Mouse (Mus musculus) forebrain, embryonic 13.5 days (tissue): ENCODE data around the gene Pold1. TPM values are rescaled to one million over a fixed set of nuclear protein-coding genes. Genes with fewer than 3 reads are reported as not detected.

ENCODE experiments used
- ATAC-seq: fragments of 200-750 bp; cut with Nextera tagmentation; 2 replicates; pipeline ENCODE4 v1.8.0; 2017
- H3K27ac ChIP-seq: fragments of 300-500 bp; sonication (generic); 2 replicates; pipeline ENCODE4 v1.5.1; 2015; ENCODE audit warnings: inconsistent platforms, mild to moderate bottlenecking, moderate library complexity
- H3K27me3 ChIP-seq: fragments of 300-500 bp; sonication (generic); 2 replicates; pipeline ENCODE4 v1.6.1; 2015; ENCODE audit warnings: mild to moderate bottlenecking, inconsistent platforms
- H3K36me3 ChIP-seq: fragments of 300-500 bp; sonication (generic); 2 replicates; pipeline ENCODE4 v1.6.1; 2015; ENCODE audit warnings: mild to moderate bottlenecking, inconsistent platforms; ENCODE audit not compliant: poor library complexity, severe bottlenecking
- H3K4me1 ChIP-seq: fragments of 300-500 bp; sonication (generic); 2 replicates; pipeline ENCODE4 v1.6.1; 2015; ENCODE audit warnings: inconsistent platforms
- H3K4me2 ChIP-seq: fragments of 300-500 bp; sonication (generic); 2 replicates; pipeline ENCODE4 v1.6.1; 2015; ENCODE audit warnings: inconsistent platforms, mild to moderate bottlenecking, moderate library complexity
- H3K4me3 ChIP-seq: fragments of 300-500 bp; sonication (generic); 2 replicates; pipeline ENCODE4 v1.5.1; 2015; ENCODE audit warnings: mild to moderate bottlenecking, inconsistent platforms
- H3K9ac ChIP-seq: fragments of 300-500 bp; sonication (generic); 2 replicates; pipeline ENCODE4 v1.6.1; 2015; ENCODE audit warnings: mild to moderate bottlenecking, inconsistent platforms
- H3K9me3 ChIP-seq: fragments of 300-500 bp; sonication (generic); replicated peaks from 2 replicates; pipeline ENCODE4 v1.6.1; 2016; ENCODE audit warnings: inconsistent platforms
- WGBS: fragments of 180-500 bp; shearing (Covaris S2); methylation state at CpG from one replicate; pipeline ENCODE4 v1.1.7; 2015; 5-methylcytosine and 5-hydroxymethylcytosine counted together
- microRNA-seq: library from miRNA; unstranded; fragments of <30 nt; microRNA quantifications from one replicate; pipeline ENCODE4, GENCODE M21; 2016
- polyA plus RNA-seq: library from polyadenylated mRNA; unstranded; fragments of >200 nt; fragmentation: Nextera tagmentation; extraction: Ambion mirVana; gene quantifications from 2 replicates; pipeline ENCODE4 v1.2.1, GENCODE M21; 2015

Pold1 gene
- polyA plus RNA-seq, 1 experiment from 2014 or later: 77.8 TPM

DNA sequence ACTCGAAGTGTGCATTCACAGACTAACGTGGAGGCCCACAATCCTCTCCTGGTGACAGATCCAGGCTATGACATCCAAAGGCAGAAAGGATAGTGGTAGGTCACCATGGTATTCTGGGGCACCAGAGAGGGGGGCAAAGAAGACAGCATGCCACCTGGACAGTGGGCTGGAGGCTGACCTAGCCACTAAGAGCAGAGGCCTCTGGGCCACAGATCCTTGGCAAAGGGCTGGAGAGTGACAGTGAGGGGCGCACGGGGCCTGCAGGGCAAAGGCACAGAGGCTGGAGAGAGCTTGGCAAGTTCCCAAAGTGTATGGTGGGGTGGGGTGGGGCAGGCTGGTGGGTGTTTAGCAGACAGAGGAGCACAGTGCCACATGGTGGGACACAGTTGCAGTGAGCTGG is 58.4 kb downstream of the Pold1 start:
- no peak for ATAC-seq
- H3K9me3 ChIP-seq: no peaks in the 10 kb centered on the region
- H3K36me3 ChIP-seq: peaks cover 61% of the 10 kb centered on the region
- no peak overlapping the region for H3K27ac ChIP-seq
- H3K4me2 ChIP-seq: no peak overlapping the region
- H3K4me1 ChIP-seq: peaks cover 19% of the 10 kb centered on the region
- H3K9ac ChIP-seq: no peak overlapping the region
- WGBS: 89% methylated on average over 4 of the region's 4 CpGs
- no peaks in the 10 kb centered on the region for H3K27me3 ChIP-seq
- H3K4me3 ChIP-seq: no peak overlapping the region

DNA sequence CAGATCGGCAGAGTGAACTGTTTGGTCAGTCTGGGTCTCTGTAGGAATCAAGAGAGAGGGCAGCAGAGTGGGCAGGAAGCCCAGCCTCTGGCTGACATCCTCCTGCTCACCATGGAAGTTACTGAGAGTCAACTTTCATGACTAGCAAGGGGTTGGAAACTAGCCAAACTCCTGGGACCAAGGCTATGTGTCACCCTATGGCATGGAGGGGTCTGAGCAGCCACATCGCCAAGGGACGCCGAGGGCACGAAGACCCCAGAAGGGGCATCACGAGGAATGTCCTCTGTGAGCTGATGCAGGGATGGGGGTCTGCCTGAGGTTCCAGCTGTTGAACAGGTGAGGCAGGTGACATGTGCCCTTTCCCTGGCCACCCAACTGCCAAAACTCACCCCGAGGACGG is 60.1 kb downstream of the Pold1 start:
- Histone ChIP-seq H3K9ac (no peak overlapping the region), H3K9me3 (no peaks in the 10 kb centered on the region), H3K36me3 (peaks cover 54% of the 10 kb centered on the region), H3K4me2 (no peak overlapping the region), H3K4me1 (peaks cover 3% of the 10 kb centered on the region; the same call in 1 of the 2 replicates), H3K4me3 (no peak overlapping the region), H3K27me3 (no peaks in the 10 kb centered on the region), H3K27ac (no peak overlapping the region)
- whole genome bisulfite sequencing: 93% methylated on average over 8 of the region's 8 CpGs
- ATAC-seq: no peak

DNA sequence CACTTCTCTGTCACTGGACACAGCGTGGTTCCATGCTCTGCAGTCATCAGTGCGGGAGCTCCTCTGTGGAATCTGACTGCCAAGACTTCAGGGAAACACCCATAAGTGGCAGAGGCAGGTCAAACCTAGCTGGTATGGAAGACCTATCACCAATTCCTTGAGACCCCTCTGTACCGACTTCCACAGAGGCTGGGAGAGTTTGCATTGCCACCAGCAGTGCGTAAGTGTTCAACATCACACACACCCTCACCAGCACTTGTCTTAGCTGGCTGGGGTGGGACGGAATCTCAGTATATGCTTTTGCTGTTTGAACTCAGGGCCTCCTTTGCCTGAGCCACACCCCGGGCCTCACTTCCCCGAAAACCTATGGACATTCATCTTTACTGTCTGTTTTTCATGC is 60.7 kb downstream of the Pold1 start:
- Histone ChIP-seq H3K4me1 (peaks cover 3% of the 10 kb centered on the region; the same call in 1 of the 2 replicates), H3K9ac (0 out of 2 replicates have a peak overlapping the region, but pooled peaks have one; percentile 21), H3K36me3 (peaks cover 47% of the 10 kb centered on the region), H3K27ac (no peak overlapping the region), H3K9me3 (no peaks in the 10 kb centered on the region), H3K4me2 (no peak overlapping the region), H3K4me3 (no peak overlapping the region), H3K27me3 (no peaks in the 10 kb centered on the region)
- no peak for ATAC-seq
- WGBS: 88% methylated on average over 7 of the region's 7 CpGs

DNA sequence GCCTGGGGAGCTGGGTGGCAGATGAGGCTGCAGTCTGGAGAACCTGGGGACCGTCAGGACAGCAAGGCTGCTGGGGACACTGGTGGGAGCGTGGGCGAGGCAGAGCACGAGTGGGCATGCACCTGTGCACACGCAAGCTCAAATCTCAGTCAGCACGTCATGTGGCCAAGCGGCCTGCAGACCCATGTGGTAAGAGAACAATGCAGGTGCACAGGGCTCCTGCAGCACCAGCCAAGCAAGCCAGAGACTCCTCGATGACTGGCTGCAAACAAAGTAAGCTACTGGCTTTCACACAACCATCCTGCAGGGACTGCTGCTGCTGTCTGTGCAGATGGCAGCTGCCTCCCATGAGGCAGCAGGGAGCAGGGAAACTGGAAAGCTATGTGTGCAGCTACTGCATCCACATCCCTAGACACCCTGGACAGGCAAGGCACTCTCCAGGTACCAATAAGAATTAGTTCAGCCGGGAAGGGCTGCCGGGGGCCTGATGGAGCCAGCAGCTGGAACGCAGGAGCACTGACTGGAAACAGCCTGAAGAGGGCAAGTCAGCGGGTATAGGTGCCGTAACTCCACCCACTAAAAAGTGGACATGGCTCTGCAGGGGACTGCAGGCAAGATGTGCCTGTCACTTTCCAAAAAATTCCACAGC is 61.6 kb downstream of the Pold1 start:
- Histone ChIP-seq H3K4me2 (no peak overlapping the region), H3K9ac (no peak overlapping the region), H3K27ac (no peak overlapping the region), H3K4me3 (no peak overlapping the region), H3K27me3 (peaks cover 7% of the 10 kb centered on the region), H3K36me3 (peaks cover 39% of the 10 kb centered on the region), H3K4me1 (peaks cover 3% of the 10 kb centered on the region; the same call in 1 of the 2 replicates), H3K9me3 (no peaks in the 10 kb centered on the region)
- WGBS: 67% methylated on average over 13 of the region's 13 CpGs
- no peak for ATAC-seq

DNA sequence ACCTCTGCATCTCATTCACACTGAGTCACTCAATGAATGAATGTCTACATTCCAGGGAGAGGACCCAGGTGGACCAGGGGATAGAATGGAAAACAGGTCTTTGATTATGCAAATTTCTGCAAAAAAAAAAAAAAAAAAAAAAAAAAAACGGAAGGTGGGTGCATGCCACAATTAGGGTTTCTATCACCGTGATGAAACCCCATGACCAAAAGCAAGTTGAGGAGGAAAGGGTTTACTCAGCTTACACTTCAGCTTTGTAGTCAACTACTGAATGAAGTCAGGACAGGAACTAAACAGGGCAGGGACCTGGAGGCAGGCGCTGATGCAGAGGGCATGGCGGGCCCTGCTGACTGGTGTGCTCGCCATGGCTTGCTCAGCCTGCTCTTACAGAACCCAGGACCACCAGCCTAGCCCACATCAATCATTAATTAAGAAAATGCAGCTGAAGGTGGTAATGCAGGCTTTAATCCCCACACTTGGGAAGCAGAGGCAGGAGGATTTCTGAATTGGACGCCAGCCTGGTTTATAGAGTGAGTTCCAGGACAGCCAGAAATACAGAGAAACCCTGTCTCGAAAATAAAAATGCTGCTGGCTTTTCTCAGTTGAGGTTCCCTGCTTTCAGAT is 63.0 kb downstream of the Pold1 start:
- no peak overlapping the region for H3K27ac ChIP-seq
- 75% methylated on average over 7 of the region's 7 CpGs for WGBS
- peak; percentile 28; the same call in 1 of the 2 replicates for ATAC-seq

DNA sequence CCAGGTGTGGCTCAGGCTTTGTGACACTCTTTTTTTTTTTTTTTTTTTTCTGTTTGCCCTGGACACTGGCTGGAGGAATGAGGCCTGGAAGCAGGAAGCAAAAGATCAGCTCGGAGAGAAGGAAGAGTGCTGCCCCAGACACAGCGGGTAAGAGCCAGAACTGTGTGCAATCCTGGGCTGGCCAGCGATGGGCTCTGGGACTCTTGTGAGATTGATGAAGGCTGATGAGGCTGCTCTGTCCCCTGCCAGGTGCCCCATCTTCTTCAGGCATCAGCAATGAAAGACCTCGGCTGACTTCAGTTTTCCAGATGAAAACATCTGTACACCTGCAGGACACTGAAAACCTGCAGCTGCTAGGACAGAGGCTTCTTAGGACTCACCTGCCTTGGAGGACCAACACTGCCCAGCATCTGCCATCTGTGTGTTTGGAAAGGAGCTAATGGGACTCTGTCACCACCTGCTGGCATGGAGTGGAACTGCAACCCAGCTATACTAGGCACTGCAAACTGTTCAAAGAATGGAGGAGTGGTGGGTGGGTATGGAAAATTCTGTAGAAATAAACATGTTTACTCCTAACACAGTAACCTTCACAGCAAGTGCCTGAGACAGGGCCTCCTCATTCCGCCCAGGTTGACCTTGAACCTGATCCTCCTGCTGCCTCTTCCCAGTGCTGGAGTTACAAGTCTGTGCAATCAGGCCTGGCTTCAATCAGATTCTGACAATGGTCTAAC is 63.6 kb downstream of the Pold1 start:
- Histone ChIP-seq H3K36me3 (peaks cover 18% of the 10 kb centered on the region), H3K27ac (peak overlapping the region; percentile 32; the same call in 1 of the 2 replicates), H3K4me1 (peaks cover 3% of the 10 kb centered on the region; the same call in 1 of the 2 replicates), H3K9me3 (no peaks in the 10 kb centered on the region), H3K4me2 (no peak overlapping the region), H3K4me3 (no peak overlapping the region), H3K27me3 (peaks cover 21% of the 10 kb centered on the region), H3K9ac (no peak overlapping the region)
- ATAC-seq: peak; percentile 87
- WGBS: 27% methylated on average over 5 of the region's 5 CpGs

More for the DNA sequence above, 63.0 kb downstream of the Pold1 start:
- Histone ChIP-seq H3K27me3 (peaks cover 14% of the 10 kb centered on the region), H3K4me1 (peaks cover 3% of the 10 kb centered on the region; the same call in 1 of the 2 replicates), H3K9me3 (no peaks in the 10 kb centered on the region), H3K36me3 (peaks cover 25% of the 10 kb centered on the region), H3K4me2 (no peak overlapping the region), H3K4me3 (no peak overlapping the region), H3K9ac (no peak overlapping the region)

DNA sequence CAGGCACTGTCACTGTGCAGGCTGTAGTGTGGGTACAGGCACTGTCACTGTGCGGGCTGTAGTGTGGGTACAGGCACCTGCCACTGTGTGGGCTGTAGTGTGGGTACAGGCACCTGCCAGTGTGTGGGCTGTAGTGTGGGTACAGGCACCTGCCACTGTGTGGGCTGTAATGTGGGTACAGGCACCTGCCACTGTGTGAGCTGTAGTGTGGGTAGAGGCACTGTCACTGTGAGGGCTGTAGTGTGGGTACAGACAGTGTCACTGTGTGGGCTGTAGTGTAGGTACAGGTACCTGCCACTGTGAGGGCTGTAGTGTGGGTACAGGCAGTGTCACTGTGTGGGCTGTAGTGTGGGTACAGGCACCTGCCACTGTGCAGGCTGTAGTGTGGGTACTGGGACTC is 64.5 kb downstream of the Pold1 start:
- WGBS: 88% methylated on average over 1 of the region's 1 CpGs
- Histone ChIP-seq H3K36me3 (peaks cover 9% of the 10 kb centered on the region), H3K9ac (no peak overlapping the region), H3K4me1 (peaks cover 3% of the 10 kb centered on the region; the same call in 1 of the 2 replicates), H3K27me3 (peaks cover 26% of the 10 kb centered on the region), H3K4me2 (no peak overlapping the region), H3K4me3 (no peak overlapping the region), H3K27ac (no peak overlapping the region), H3K9me3 (no peaks in the 10 kb centered on the region)
- ATAC-seq: no peak

DNA sequence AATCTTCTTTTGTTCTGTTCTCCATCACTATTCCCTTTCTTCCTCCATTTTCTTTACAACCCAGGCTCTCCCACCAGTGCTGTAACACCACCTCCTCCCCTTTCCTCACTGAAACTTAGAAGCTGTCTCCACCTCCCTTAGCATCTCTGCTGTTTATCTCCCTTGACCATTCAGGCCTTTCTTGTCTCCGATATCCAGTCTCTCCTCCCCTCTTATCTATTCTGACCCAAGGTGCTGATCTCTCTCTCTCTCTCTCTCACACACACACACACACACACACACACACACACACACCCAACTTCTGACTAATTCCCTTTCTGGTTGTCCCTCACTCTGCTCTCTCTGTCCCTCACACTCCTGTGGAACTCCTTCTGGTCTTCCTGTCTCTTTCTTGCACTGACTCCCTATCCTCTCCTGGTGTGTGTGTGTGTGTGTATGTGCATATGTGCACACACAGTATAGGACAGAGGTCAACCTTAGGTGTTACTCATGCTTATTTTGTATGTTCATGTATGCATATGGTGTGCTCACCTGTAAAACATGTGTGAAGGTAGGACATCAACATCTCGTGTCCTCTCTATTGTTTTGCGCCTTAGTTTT is 65.7 kb downstream of the Pold1 start:
- Histone ChIP-seq H3K27me3 (peaks cover 36% of the 10 kb centered on the region), H3K4me1 (peaks cover 3% of the 10 kb centered on the region; the same call in 1 of the 2 replicates), H3K4me2 (no peak overlapping the region), H3K9me3 (no peaks in the 10 kb centered on the region), H3K36me3 (no peaks in the 10 kb centered on the region), H3K4me3 (no peak overlapping the region), H3K27ac (no peak overlapping the region), H3K9ac (0 out of 2 replicates have a peak overlapping the region, but pooled peaks have one; percentile 22)
- WGBS: 84% methylated on average over 3 of the region's 3 CpGs
- no peak for ATAC-seq

Small RNA genes lying within 50 kb of the gene (microRNA-seq; reads per million reads assigned to microRNA genes)
- not detected for gene Mir7053

Other genes starting within 250 kb of the Pold1 start
- 3.0 and 3.4 TPM in 2 replicates for gene Clec11a, start 241.9 kb downstream of the Pold1 start, polyA plus RNA-seq
- 13.2 and 15.1 TPM in 2 replicates for gene Shank1, start 238.6 kb downstream of the Pold1 start, polyA plus RNA-seq
- 10.1 and 10.6 TPM in 2 replicates for gene Syt3, start 164.7 kb downstream of the Pold1 start, polyA plus RNA-seq
- 0.59 and 1.1 TPM in 2 replicates for gene 1700008O03Rik, start 163.0 kb downstream of the Pold1 start, polyA plus RNA-seq
- gene Lrrc4b, start 119.8 kb downstream of the Pold1 start, polyA plus RNA-seq: 11.6 and 12.6 TPM in 2 replicates
- gene Aspdh, start 83.5 kb downstream of the Pold1 start, polyA plus RNA-seq: 3.8 and 4.0 TPM in 2 replicates
- gene Josd2, start 80.9 kb downstream of the Pold1 start, polyA plus RNA-seq: 49.0 and 56.1 TPM in 2 replicates
- gene Emc10, start 52.3 kb downstream of the Pold1 start, polyA plus RNA-seq: 101 and 106 TPM in 2 replicates
- gene Fam71e1, start 52.3 kb downstream of the Pold1 start, polyA plus RNA-seq: 30.1 and 35.0 TPM in 2 replicates
- 0.13 and 0.14 TPM in 2 replicates for gene Mybpc2, start 24.2 kb downstream of the Pold1 start, polyA plus RNA-seq
- gene Spib, start 16.8 kb downstream of the Pold1 start, polyA plus RNA-seq: not detected in 2 replicates
- gene Nr1h2, start 5.1 kb upstream of the Pold1 start, polyA plus RNA-seq: 76.0 and 76.2 TPM in 2 replicates
- gene Napsa, start 23.5 kb upstream of the Pold1 start, polyA plus RNA-seq: 0.53 and 0.57 TPM in 2 replicates
- gene Kcnc3, start 41.8 kb upstream of the Pold1 start, polyA plus RNA-seq: 2.1 and 2.4 TPM in 2 replicates
- gene Myh14, start 122.0 kb upstream of the Pold1 start, polyA plus RNA-seq: 0.49 and 0.84 TPM in 2 replicates
- gene Izumo2, start 159.9 kb upstream of the Pold1 start, polyA plus RNA-seq: not detected in 2 replicates
- gene Vrk3, start 199.6 kb upstream of the Pold1 start, polyA plus RNA-seq: 38.7 and 39.0 TPM in 2 replicates
- 1.4 and 1.6 TPM in 2 replicates for gene Zfp473, start 202.2 kb upstream of the Pold1 start, polyA plus RNA-seq